Mouse (Mus musculus) lung, postnatal 10 days (tissue): ENCODE measurements at regions not wholly inside any gene's neighbourhood (a gene's known extent, or its start where the extent isn't known, plus 50 kb on each side); places are given as distances from the start of the nearest gene placed in this dataset.
A peak's percentile ranks its signal among the peaks of the same experiment; 100 is the strongest.

ENCODE experiments used
- DNase-seq: peaks from one replicate; pipeline ENCODE4 v3.0.0; 2021

DNA sequence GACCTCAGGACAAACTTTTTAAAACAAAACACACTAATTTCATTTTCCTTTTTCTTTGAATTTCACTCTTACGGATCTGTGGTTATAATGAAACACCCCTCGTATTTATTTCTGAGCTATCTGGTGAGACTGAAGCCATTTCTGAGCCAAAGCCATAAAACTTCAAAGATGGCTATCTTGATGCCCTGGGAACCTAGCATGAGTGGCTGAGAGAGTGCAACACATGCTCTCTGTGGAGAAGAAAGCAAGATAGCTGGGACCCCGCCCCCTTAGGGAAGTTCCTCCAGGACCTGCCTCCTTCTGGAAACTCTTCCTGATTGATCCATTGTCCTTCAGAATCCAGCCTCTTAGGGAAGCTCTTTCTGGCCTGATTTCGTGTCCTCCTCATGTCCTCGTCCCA, 57.6 kb upstream of the Myb start:
- DNase-seq, result no peak

DNA sequence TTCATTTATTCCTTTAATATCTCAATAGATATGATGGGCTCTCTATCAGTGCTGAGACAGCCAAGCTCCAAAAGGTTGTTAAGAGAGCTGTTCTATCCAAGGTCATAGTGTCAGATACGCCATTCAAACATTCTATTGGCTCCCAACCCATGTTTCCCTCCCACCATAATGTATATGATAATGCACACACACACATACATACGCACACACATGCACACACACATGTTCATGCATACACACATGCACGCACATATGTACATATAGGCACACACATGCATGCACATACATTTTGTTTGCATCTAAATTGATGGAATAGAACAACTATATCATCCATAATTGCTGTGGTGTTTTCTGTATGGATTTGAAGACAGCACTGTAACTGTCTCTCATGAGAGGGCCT, 60.0 kb upstream of the Myb start:
- DNase-seq, result no peak

DNA sequence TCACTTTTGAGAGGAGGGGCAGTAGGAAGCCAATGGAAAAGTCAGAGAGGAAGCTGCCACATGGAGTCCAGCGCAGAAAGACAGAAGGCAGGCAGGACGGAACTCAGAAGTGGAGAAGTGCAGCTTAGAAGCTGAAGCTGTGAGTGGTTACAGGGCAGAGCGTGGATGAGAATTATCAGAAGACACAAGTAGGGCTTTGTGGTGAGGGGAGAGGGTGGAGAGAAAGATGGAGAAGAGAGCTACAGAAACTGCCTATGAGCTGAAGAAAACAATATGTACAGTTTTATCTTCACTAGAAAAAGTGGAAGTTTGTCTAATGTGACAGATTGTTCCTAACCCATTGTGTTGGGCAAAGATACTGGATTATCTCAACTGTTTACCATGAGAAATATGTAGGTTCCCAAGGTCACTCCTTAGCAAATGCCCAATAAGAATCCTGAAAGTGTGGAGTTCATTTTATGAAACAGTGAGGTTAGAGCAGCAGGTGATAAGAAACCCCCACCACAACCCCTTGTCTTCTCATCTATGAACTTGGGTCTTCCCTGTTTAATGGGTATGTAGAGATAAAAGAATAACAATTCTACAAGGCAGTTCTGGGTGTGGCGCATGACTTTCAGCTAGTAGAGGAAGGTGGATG, 60.6 kb upstream of the Myb start:
- no peak for DNase-seq

DNA sequence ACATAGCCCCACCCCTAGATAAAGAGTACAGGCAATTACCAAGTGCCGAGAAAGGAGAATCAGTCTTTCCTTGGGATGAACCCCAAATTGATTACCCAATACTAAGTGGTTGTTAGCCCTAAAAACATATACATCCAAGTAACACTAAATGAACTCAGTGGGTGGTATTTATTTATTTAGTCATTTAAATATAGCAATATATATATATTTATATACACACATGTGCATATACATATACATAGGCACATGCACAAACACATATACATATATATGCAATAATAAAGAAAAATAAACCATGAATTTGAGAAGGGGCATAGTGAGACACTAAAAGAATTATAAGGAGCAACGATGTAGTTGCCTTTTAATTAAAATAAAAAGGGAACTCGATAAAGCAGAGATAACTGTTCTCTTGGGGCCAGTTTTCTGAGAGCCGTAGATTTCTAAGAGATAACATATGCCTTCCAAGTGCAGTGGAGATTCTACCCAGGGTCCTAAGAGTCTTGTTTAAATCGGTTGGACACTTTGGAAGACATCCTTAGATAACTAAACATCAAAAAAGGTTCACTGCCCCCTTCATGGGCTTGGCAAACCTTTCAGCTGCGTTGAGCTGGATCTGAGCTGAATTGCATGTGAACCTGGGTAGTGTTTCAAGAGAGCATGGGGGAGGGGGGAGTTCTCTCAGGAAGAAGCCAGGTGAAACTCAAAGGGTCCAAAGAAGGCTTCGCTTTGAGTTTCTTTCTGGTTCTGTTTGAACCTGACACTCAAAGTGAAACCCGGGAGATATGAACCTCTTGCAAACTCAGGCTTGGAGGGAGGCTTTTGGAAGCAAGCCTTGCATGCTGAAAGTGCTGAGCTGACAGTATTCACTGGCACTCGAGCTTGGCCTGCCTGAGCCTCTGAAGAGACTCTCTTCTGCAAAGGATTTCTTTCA, 61.6 kb upstream of the Myb start:
- DNase-seq, result no peak

DNA sequence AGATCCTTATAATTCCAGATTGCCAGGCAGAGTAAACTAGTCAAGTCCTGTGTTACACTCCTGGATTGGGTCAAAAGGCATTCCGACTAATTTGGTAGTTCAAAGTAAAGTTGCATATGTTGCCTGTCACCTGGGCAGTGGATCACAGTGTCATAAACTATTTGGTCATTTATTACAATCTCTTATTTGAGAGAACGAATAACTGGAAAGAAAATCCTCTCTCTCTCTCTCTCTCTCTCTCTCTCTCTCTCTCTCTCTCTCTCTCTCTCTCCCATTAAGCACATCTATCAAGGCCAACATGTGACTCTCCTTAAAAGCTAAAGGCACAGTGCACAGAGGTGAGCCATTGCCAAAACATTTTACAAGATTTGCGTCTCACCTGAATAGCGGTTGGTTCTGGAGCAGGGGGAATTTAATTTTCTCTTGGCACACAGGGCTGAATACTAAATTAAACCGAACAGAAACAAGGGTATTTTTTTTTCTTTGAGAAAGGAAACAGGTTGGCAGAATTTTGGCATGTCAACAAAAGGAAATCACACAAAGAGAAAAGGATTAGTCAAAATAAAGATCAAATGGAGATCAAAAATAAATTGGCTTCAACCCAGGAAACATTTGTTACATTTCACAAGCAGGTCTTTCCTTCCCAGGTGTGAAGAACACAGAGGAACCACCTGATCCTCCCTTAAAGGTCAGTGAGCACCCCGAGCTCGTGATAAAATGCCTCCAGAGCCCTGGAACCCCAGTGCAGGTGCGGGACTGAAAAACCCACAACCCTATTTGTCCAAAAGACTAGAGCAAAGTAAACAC, 62.5 kb upstream of the Myb start:
- DNase-seq, result no peak

DNA sequence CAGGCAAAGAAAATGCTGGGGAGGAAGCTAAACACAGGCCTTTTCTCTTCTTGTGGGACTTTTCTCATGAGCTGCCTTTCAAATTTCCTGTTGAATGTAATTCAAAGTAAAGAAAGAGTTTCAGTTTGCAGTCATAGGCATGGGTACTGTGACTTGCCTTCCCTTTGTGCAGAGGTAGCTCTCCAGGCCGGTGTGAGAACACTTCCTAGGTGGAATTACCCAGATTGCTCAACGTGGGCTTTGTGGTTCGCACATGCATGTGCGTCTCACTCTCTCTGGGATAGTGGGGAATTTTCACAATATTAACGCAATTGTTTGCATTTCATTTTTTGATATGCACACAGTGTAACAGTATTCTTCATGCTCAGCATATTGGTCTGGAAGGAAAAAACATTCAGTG, 63.4 kb upstream of the Myb start:
- no peak for DNase-seq

DNA sequence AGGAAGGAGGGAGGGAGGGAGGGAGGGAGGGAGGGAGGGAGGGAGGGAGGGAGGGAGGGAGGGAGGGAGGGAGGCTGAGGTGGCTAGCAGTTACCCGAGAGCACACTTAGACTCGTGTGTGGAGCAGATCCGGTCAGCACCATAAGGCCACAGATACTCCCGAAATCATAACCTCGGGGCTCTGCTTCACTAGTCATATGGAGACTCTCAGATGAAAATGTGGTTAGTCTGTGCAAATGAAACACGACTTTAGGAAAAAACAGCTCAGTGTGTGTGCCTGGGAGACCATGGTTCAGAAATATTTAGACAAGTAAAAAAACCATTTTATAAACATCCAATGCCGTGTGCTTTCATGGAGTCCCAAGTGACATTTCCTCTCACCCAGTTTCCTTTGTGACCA, 65.4 kb upstream of the Myb start:
- no peak for DNase-seq

DNA sequence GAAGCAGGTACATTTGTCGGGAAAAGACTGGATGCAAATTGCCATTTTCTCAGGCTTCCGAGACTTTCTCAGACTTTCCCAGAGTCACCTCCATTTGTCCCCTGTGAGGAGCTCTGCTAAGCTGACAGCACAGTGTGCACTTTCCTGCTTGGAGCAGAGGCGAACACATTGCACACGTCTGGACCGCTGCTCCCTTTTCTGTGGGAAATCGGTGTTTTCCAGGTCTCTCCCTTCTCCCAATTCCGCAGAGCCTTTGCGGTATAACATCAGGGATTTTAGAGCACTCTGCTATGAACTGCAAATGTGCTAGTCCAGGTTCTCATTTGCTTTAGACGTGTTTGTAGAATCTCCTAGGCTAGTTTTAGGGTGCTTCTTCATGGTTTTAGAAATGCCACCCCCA, 67.0 kb upstream of the Myb start:
- no peak for DNase-seq

DNA sequence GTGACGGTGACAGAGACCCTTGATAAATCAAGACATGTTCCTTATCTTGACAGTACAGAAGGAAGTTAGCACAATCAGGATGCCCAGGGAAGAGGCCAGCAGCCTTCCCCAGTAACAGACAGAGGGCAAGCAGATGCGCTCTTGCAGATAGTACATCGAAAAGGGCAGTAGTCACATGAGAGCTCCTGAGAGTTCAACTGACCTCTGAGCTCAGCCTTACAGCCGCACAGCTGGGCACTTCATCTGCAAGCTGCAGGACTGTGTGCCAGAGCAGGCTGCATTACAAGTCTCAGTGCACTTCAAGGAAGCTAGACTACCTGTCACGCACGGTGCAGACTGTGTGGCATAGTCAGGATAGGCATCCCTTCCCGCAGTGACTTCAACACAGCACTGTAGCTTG, 67.2 kb upstream of the Hbs1l start:
- peak; percentile 4 for DNase-seq

DNA sequence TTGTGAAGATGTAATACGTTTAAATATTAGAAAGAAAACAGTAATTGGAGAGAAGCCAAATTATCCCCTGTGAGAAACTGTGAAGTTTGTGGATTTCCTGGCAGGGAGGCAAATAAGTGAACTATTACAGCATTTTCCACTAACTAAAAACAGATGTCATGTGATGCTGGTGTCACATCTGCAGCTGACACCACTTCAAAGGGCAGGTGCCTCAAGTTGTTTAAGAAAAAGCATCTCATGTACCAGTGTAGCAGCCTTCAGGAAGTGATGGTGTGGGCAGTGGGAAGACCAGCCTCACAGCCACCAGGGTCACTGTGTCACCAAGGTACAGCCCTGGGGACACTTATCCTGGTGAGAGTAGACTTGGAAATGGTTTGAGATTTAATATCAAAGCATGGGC, 60.6 kb upstream of the Hbs1l start:
- DNase-seq, result no peak

DNA sequence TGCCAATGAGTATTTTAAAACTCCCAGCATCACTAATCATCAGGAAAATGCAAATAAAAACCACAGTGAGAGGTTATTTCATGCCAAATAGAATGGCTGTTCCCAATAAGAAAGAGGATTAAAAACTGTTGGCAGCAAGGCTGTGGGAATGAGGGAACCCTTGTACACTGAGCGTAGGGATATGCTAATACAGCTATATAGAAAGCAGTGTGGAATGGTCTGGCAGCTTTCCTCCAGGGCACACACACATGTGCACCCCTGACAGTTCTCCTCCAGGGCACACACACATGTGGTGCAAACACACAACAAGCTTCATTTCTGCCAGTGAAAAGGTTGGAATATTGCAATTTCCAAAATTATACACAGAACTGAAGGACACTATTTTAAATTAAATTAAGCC, 58.8 kb upstream of the Hbs1l start:
- no peak for DNase-seq

DNA sequence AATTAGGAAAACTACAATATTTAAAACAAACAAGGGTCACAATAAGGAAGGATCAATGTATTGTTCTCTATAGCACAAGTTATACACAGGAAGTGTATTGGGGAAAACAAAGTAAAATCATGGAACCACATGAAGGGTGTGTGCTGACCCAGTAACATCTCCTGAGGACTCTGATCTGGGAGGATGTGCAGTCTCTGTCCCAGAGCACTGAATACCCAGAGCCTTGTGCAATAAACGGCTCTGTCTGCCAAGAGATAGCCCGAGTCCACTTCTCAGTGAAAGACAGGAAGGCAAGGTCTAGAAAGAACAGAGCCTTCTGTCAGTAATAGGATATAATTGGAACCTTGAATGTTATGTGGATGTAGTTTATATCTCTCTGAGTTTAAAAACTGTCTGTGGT, 56.3 kb upstream of the Hbs1l start:
- DNase-seq, result no peak

DNA sequence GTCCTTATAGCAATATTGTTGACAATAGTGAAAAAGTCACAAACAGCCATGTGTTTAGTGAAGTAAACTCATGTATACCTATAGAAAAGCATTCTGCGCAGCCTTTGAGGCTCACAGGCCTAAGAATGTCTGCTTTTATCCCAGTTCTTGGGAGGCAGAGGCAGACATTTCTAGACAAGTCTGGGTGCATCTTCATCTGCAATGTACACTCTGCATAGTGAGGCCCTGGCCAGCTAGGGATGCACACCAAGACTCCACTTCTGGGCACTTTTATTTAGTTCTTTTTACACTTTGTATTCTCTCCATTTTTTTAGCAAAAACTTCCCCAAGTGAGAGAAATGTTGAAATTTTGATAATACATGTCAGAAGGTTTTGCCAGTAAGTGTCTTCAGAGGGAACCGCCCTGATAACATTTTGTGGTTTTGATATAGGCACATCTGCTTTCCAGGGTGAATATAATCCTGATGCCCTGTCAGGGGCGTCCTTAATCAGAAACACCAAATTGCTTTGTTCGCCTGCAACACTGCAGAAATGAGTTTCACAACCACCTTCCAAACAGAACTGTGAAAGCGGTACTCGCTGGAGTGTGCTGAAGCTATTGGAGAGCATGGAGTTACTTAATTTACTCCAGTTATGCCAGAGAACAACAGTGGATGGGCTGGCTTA, 54.1 kb upstream of the Hbs1l start:
- DNase-seq, result no peak

DNA sequence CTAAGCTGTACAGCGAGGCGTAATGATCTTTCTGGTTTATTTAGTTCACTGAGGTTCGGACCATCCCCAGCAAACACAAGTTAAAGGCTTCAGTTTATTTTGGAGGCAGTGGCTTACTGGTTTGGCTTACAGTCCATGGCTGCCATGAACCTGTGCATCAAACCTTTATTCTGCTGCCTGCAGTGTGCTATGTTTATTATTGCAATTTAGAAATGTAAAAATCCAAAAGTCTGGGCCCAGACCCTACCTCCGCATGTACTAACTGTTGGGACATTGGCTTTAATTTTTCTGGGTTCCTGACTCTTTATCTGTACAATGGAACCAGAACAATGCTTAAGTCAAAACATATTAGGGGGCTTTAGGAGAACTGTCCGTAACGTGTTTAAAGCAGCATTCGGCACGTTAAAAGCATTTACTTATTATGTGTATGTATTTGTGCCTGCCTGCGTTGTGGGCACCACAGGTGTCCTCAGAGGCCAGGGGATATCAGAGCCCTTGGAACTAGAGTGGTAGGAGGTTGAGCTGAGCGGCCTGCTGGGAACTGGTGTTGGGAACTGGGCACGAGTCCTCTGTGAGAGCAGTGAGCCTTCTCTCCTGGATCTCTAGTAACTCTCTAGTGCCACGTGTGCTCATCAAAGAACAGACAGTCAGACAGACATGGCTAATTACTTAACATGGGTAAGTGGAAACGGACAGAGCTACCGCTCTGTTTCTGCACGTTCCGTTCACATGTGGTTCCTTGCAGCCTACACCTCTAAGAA, 53.1 kb upstream of the Hbs1l start:
- DNase-seq, result no peak

DNA sequence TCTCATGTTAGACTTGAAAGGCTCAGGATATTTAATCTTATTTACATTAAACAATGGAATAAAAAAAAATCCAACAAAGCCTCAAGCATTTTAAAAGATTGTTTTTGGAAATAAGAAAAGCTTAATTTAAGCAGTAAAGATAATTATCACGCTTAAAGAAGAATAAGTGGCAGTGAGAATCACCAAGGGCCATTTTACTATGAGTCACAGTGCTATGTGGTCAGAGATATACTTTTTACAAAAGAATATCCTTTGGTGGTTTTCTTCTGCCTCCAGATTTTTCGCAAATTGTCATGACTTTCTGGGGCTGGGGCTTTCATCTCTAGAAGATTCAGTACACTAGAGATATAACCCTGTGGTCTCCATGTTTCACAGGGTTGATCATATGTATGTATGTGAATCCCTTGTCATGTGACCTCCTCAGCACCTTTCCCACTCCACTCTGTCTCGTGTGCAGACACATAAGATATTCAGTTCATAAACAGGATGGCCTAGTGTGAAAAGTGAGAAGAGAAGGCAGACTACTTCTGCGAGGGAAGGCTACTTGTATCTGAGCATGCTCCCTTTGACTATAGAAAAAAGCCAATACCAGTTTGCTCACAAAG, 50.8 kb upstream of the Hbs1l start:
- DNase-seq, result no peak

DNA sequence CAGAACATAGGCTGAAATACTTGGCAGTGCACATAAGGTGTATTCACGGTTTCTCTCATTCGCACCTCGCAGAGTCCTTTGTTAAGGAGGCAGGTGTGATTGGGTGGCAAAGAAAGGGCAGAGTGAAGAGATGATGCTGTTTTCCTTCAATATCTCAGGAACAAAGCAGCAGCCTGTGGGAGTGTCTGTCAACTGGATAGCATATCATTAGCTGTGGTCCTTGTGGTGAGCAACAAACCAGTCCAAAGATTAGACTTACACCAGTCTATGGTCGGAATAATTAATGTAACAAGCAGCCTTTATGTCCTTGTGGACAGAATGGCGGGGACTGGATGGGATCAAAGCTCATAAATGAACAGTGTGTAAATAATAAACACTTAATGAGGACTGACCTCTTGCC, 50.2 kb upstream of the Hbs1l start:
- no peak for DNase-seq
